Mouse (Mus musculus) embryonic facial prominence, embryonic 14.5 days (tissue): ENCODE results near the gene Sbf2. TPM values are rescaled to one million over a fixed set of nuclear protein-coding genes. Genes with fewer than 3 reads are reported as not detected.

Source experiments
- ATAC-seq: fragments of 200-750 bp; cut with Nextera tagmentation; 2 replicates; pipeline ENCODE4 v1.8.0; 2017; ENCODE audit warnings: low read depth, moderate number of reproducible peaks, moderate TSS enrichment
- DNase-seq: peaks from one replicate; pipeline ENCODE4 v3.0.0-alpha.2; 2015; ENCODE audit warnings: low spot score
- H3K27ac ChIP-seq: fragments of 300-500 bp; sonication (generic); replicated peaks from 2 replicates; pipeline ENCODE4 v1.5.1; 2014; ENCODE audit warnings: low read depth, mild to moderate bottlenecking, low read length, moderate library complexity
- H3K27me3 ChIP-seq: fragments of 300-500 bp; sonication (generic); replicated peaks from 2 replicates; pipeline ENCODE4 v1.6.1; 2014; ENCODE audit warnings: low read length; ENCODE audit not compliant: control insufficient read depth, insufficient read depth
- H3K36me3 ChIP-seq: fragments of 300-500 bp; sonication (generic); 2 replicates; pipeline ENCODE4 v1.6.1; 2014; ENCODE audit warnings: low read length, mixed read lengths; ENCODE audit not compliant: control insufficient read depth, insufficient read depth
- H3K4me1 ChIP-seq: fragments of 300-500 bp; sonication (generic); 2 replicates; pipeline ENCODE4 v1.6.1; 2014; ENCODE audit warnings: antibody characterized with exemption, low read length; ENCODE audit not compliant: control insufficient read depth, insufficient read depth
- H3K4me2 ChIP-seq: fragments of 300-500 bp; sonication (generic); 2 replicates; pipeline ENCODE4 v1.6.1; 2014; ENCODE audit warnings: low read depth, mild to moderate bottlenecking, low read length, moderate library complexity, mixed read lengths
- H3K4me3 ChIP-seq: fragments of 300-500 bp; sonication (generic); 2 replicates; pipeline ENCODE4 v1.5.1; 2014; ENCODE audit warnings: low read depth, mild to moderate bottlenecking, low read length
- H3K9ac ChIP-seq: fragments of 300-500 bp; sonication (generic); 2 replicates; pipeline ENCODE4 v1.6.1; 2014; ENCODE audit warnings: low read depth, mild to moderate bottlenecking, low read length, moderate library complexity, mixed read lengths
- H3K9me3 ChIP-seq: fragments of 300-500 bp; sonication (generic); 2 replicates; pipeline ENCODE4 v1.6.1; 2016; ENCODE audit warnings: low read length; ENCODE audit not compliant: control insufficient read depth
- WGBS: fragments of 180-500 bp; shearing (Covaris S2); extraction: QIAGEN DNeasy Blood & Tissue Kit; methylation state at CpG from one replicate; pipeline ENCODE4 v1.1.7; 2014; 5-methylcytosine and 5-hydroxymethylcytosine counted together
- polyA plus RNA-seq: library from polyadenylated mRNA; unstranded; fragments of >200 nt; fragmentation: Nextera tagmentation; extraction: Ambion mirVana; gene quantifications from 2 replicates; pipeline ENCODE4 v1.2.1, GENCODE M21; 2014

Sbf2 gene
- polyA plus RNA-seq, 1 experiment from 2014 or later: 24.8 TPM

DNA sequence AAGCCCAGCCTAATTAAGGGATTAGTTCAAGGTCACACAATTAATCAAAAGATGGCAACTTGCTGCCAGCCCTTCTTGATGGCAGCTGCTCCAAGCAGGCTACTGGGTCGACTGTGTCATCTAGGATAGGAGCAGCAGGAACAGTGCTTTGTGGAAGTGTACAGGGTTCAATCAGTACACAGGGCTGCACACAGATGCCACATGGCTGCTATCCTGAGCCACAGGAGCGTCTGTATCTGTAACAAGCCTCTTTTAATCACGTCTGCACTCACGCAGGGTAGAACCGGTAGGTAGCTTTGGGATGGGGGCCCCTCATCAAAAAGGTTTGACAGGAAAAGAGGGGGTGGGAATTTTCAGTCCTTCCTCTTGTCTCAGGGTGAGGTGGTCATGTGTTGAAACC, 308.4 kb downstream of the Sbf2 start:
- Histone ChIP-seq H3K9ac (no peak overlapping the region), H3K27me3 (no peaks in the 10 kb centered on the region), H3K27ac (no peak overlapping the region), H3K9me3 (no peaks in the 10 kb centered on the region), H3K36me3 (peaks cover 36% of the 10 kb centered on the region), H3K4me3 (no peak overlapping the region), H3K4me1 (no peaks in the 10 kb centered on the region), H3K4me2 (no peak overlapping the region)
- DNase-seq (no peak), ATAC-seq (no peak)
- 46% methylated on average over 5 of the region's 5 CpGs for WGBS

GRCm38 (mm10) chr7:110305486-110305885, 309.2 kb downstream of the Sbf2 start:
- DNase-seq (no peak), ATAC-seq (no peak)
- Histone ChIP-seq H3K9ac (no peak overlapping the region), H3K27ac (no peak overlapping the region), H3K27me3 (no peaks in the 10 kb centered on the region), H3K4me3 (no peak overlapping the region), H3K9me3 (no peaks in the 10 kb centered on the region), H3K4me2 (no peak overlapping the region), H3K4me1 (no peaks in the 10 kb centered on the region), H3K36me3 (peaks cover 30% of the 10 kb centered on the region)
- 84% methylated on average over 4 of the region's 4 CpGs for WGBS

GRCm38 (mm10) chr7:110302886-110303285, 311.8 kb downstream of the Sbf2 start:
- WGBS: 69% methylated on average over 6 of the region's 6 CpGs

GRCm38 (mm10) chr7:110298739-110299410, 315.8 kb downstream of the Sbf2 start:
- H3K4me2 ChIP-seq: no peak overlapping the region

More at GRCm38 (mm10) chr7:110302886-110303285, 311.8 kb downstream of the Sbf2 start:
- Histone ChIP-seq H3K4me3 (no peak overlapping the region), H3K27me3 (no peaks in the 10 kb centered on the region), H3K4me2 (no peak overlapping the region), H3K9ac (no peak overlapping the region), H3K27ac (no peak overlapping the region), H3K9me3 (no peaks in the 10 kb centered on the region), H3K36me3 (0 out of 2 replicates have a peak, but pooled peaks cover 10% of the 10 kb centered on the region), H3K4me1 (peaks cover 4% of the 10 kb centered on the region)
- ATAC-seq (no peak), DNase-seq (no peak)

DNA sequence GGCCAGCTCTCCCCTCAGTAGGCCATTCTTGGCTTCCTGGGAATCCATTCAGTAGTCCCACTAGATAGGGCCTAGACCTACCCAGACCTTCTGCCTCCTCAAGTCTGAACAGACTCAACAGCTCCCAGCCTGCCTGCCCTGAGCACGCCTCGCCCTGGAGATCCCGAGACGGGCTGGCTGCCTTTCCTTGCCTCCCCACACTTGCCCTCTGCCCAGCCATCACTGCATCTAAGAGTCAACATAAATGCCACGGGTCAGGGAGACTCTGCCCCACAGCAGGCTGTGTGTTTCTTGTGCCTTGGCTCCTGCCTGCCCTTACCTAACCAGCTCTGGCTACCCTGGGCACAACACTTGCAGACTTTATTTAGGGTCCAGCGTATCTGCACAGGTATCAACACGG, 316.6 kb downstream of the Sbf2 start:
- DNase-seq (no peak), ATAC-seq (no peak)
- H3K4me2 ChIP-seq: no peak overlapping the region
- 81% methylated on average over 7 of the region's 7 CpGs for WGBS
- peak overlapping the region; percentile 87; the same call in 1 of the 2 replicates for H3K27ac ChIP-seq
- no peak overlapping the region for H3K9ac ChIP-seq
- no peaks in the 10 kb centered on the region for H3K27me3 ChIP-seq
- peaks cover 15% of the 10 kb centered on the region for H3K4me1 ChIP-seq
- H3K9me3 ChIP-seq: no peaks in the 10 kb centered on the region
- H3K36me3 ChIP-seq: no peaks in the 10 kb centered on the region
- H3K4me3 ChIP-seq: no peak overlapping the region

More at GRCm38 (mm10) chr7:110298739-110299410, 315.8 kb downstream of the Sbf2 start:
- no peak for DNase-seq
- H3K9ac ChIP-seq: no peak overlapping the region
- no peak overlapping the region for H3K4me3 ChIP-seq
- peaks cover 15% of the 10 kb centered on the region for H3K4me1 ChIP-seq
- no peaks in the 10 kb centered on the region for H3K36me3 ChIP-seq
- no peaks in the 10 kb centered on the region for H3K9me3 ChIP-seq
- ATAC-seq: no peak
- 84% methylated on average over 17 of the region's 17 CpGs for WGBS
- no peaks in the 10 kb centered on the region for H3K27me3 ChIP-seq
- no peak overlapping the region for H3K27ac ChIP-seq

DNA sequence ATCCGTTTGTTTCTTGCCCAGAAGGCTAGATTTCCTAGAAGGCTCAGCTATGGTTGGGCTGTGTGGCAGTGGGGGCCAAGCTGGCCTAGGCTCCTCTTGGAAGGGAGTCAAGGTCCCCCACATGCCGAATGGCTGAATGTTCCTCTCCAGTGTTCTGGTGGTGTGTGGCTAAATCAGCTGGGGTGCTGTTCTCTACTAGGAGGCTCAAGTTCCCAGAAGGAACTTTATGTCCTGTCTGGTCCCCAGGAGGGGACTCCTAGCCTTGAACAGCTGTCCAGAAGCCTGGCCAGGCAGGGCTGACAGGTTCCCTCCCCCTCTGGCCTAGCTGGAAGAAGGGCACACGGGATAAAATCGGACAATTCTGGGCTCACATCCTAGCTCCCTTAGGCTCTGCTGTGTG, 317.1 kb downstream of the Sbf2 start:
- H3K4me3 ChIP-seq: no peak overlapping the region
- H3K36me3 ChIP-seq: no peaks in the 10 kb centered on the region
- peaks cover 15% of the 10 kb centered on the region for H3K4me1 ChIP-seq
- H3K4me2 ChIP-seq: 0 out of 2 replicates have a peak overlapping the region, but pooled peaks have one; percentile 6
- H3K27ac ChIP-seq: peak overlapping the region; percentile 87
- H3K9ac ChIP-seq: no peak overlapping the region; the same call in 1 of the 2 replicates
- WGBS: 10% methylated on average over 4 of the region's 4 CpGs
- 0 out of 2 replicates have a peak, but pooled peaks cover 2% of the 10 kb centered on the region for H3K9me3 ChIP-seq
- H3K27me3 ChIP-seq: no peaks in the 10 kb centered on the region
- peak; percentile 19 for DNase-seq
- peak; percentile 9; the same call in 1 of the 2 replicates for ATAC-seq

DNA sequence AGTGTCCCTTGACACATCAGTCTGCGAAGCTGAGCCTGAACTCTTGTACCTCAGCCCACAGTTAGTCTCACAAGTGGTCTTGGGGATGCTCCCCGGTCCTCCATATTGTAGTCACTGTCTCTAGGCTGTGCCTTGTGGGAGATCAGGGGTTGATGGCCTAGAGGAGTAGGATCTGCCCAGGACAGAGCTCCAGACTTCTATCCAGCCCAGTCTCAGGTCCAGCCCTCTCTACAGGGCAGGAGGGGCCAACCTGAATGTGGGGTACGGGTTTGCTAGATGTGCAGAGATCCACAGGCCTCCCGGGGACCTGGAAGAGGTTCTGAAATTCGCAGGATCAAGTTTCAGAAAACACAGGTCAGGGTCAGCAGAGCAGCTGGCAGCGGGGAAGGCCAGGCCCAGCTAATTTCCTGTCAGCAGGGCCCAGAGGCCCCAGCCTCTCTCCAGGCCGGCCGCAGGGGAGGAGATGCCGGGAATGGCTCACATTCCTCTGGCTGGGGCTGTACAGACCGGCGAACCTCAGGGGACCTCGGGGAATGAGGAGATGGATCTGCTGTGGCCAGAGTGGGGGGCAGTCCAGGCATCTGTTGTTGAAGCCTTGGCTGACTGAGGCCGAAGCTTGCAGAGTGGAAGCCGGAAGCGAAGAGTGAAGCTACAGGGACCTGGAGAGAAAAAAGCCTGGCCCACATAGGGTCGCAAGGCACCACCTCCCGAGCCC, 317.7 kb downstream of the Sbf2 start:
- Histone ChIP-seq H3K9me3 (0 out of 2 replicates have a peak, but pooled peaks cover 2% of the 10 kb centered on the region), H3K9ac (peak overlapping the region; percentile 15; the same call in 1 of the 2 replicates), H3K4me2 (0 out of 2 replicates have a peak overlapping the region, but pooled peaks have one; percentile 6), H3K27ac (peak overlapping the region; percentile 87), H3K27me3 (no peaks in the 10 kb centered on the region), H3K36me3 (no peaks in the 10 kb centered on the region), H3K4me3 (no peak overlapping the region), H3K4me1 (peaks cover 15% of the 10 kb centered on the region)
- ATAC-seq: peak; percentile 95
- whole genome bisulfite sequencing: 13% methylated on average over 16 of the region's 17 CpGs
- DNase-seq: peak; percentile 94

DNA sequence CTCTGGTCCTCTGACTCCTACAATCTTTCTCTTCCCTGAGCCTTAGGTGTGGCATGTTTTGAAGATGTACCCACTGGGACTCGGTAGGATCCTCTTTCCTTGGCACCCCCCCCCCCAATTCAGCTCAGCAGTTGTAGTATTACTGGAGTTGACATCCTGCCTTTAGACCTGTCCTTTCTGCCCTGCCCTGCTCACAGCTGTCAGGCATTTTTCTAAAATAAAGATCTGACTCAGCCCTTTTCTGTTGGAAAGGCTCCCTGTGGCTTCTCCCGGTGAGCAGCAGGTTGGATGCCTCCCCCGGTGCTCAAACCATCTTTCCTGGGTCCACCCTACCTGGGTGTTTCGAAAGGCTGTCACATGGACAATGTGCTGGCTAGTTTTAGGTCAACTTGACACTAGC, 325.1 kb downstream of the Sbf2 start:
- H3K9ac ChIP-seq: no peak overlapping the region
- 0 out of 2 replicates have a peak, but pooled peaks cover 2% of the 10 kb centered on the region for H3K9me3 ChIP-seq
- H3K4me1 ChIP-seq: peaks cover 4% of the 10 kb centered on the region; the same call in 1 of the 2 replicates
- H3K36me3 ChIP-seq: no peaks in the 10 kb centered on the region
- no peaks in the 10 kb centered on the region for H3K27me3 ChIP-seq
- no peak overlapping the region for H3K27ac ChIP-seq
- no peak overlapping the region for H3K4me2 ChIP-seq
- no peak for DNase-seq
- H3K4me3 ChIP-seq: no peak overlapping the region
- 70% methylated on average over 4 of the region's 4 CpGs for WGBS
- no peak for ATAC-seq
